Mouse (Mus musculus) right cerebral cortex, postnatal 36 days (tissue): ENCODE data around the gene Cabp4.

ENCODE experiments used
- DNase-seq, 2 experiments: peaks; one replicate each; pipeline ENCODE4 v3.0.0; 2022; ENCODE audit warnings: low spot score in 2 of 2, mixed read lengths in 1 of 2

Cabp4 gene

GRCm38 (mm10) chr19:4164721-4165120 lies 20.9 kb upstream of the Cabp4 start:
- DNase-seq, result no peak

- no peak for DNase-seq
Measured at GRCm38 (mm10) chr19:4164100-4164499, 20.3 kb upstream of the Cabp4 start.

- DNase-seq, result no peak
Measured at GRCm38 (mm10) chr19:4163543-4163887, 19.7 kb upstream of the Cabp4 start.

GRCm38 (mm10) chr19:4162646-4163542 lies 19.1 kb upstream of the Cabp4 start, which contains the start of gene Rps6kb2:
Gene Rps6kb2 (minus strand): TSS chr19:4163354.
- peak; percentile 97 for DNase-seq

- DNase-seq, result no peak
Measured at GRCm38 (mm10) chr19:4159049-4159448, 15.2 kb upstream of the Cabp4 start.

GRCm38 (mm10) chr19:4156771-4157170 lies 12.9 kb upstream of the Cabp4 start:
- DNase-seq, result no peak

GRCm38 (mm10) chr19:4156073-4156579 lies 12.3 kb upstream of the Cabp4 start:
- DNase-seq, result no peak

GRCm38 (mm10) chr19:4155223-4156072 lies 11.6 kb upstream of the Cabp4 start:
- no peak for DNase-seq

- no peak for DNase-seq
Measured at GRCm38 (mm10) chr19:4154437-4155222, 10.8 kb upstream of the Cabp4 start.

GRCm38 (mm10) chr19:4153232-4153654 lies 9.4 kb upstream of the Cabp4 start, which contains the start of gene Ptprcap:
Gene Ptprcap (plus strand): TSS chr19:4153604.
- no peak for DNase-seq

GRCm38 (mm10) chr19:4152445-4153231 lies 8.8 kb upstream of the Cabp4 start:
- DNase-seq, result no peak

GRCm38 (mm10) chr19:4151898-4152297 lies 8.1 kb upstream of the Cabp4 start:
- DNase-seq, result no peak

GRCm38 (mm10) chr19:4151488-4151860 lies 7.6 kb upstream of the Cabp4 start:
- DNase-seq, result no peak

GRCm38 (mm10) chr19:4150567-4151487 lies 7.0 kb upstream of the Cabp4 start:
- no peak for DNase-seq

- DNase-seq, result no peak
Measured at GRCm38 (mm10) chr19:4149764-4150461, 6.1 kb upstream of the Cabp4 start.

GRCm38 (mm10) chr19:4149283-4149682 lies 5.5 kb upstream of the Cabp4 start:
- DNase-seq, result no peak

GRCm38 (mm10) chr19:4148819-4149218 lies 5.0 kb upstream of the Cabp4 start:
- no peak for DNase-seq

- peak; percentile 92 to 94 for DNase-seq
Measured at GRCm38 (mm10) chr19:4148491-4148806, 4.6 kb upstream of the Cabp4 start, which contains the start of gene Coro1b. Gene Coro1b (plus strand): TSS chr19:4148619.
